Mouse (Mus musculus): Measurements from ENCODE around the gene Tmem115.

DNA sequence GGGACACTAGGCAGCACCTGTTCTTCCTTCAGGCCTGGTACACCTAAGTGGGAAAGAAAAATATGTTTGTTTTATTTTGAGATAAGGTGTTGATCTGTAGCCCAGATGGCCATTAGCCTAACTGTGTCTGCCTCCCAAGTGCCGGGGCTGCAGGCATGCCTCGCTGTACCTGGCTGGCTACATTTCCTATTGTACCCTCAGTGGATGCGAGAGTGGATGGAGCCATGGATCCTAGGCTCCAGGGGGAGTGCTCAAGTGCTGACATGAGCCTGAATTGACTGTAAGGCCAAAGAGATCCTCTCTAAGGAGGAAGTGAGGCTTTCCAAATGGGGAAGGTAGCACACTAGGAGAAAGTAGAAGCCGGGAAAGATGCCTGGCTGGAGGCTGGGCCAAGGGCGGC lies 14.2 kb downstream of the Tmem115 start:
- TF ChIP-seq CTCF (IDR thresholded peaks at IDR 0.05; ENCODE audit: low read depth): no peak
- no peak for TF ChIP-seq EP300 (IDR thresholded peaks at IDR 0.05; ENCODE audit: low read depth)
